Mouse (Mus musculus) heart, postnatal 10 days (tissue): ENCODE results near the gene Clec3b. TPM values are rescaled to one million over a fixed set of nuclear protein-coding genes. Genes with fewer than 3 reads are reported as not detected.
A peak's percentile ranks its signal among the peaks of the same experiment; 100 is the strongest.

Experiments used
- DNase-seq, 2 experiments: peaks; one replicate each; pipeline ENCODE4 v3.0.0; 2021
- intact Hi-C: fragments of 180-260 bp; cut with DNase I; formaldehyde crosslinking; loops from one replicate; pipeline ENCODE4 v1.15.1; 2025
- total RNA-seq, 2 experiments: library from RNA; stranded (reverse); gene quantifications; 2 replicates each; pipeline ENCODE4 v1.2.3; 2021

The Clec3b gene
- total RNA-seq: 10 to 100 TPM; 69.1 to 72.0 TPM

GRCm38 (mm10) chr9:123150241-123151020, at the start of gene Clec3b:
Gene Clec3b (plus strand): TSS chr9:123150946.
- intact Hi-C loops: loop anchor here (5.0 kb wide), 1 partner anchor 367 kb away; no protein-coding TSS in a partner anchor
- peak; percentile 74 to 82 for DNase-seq

DNA sequence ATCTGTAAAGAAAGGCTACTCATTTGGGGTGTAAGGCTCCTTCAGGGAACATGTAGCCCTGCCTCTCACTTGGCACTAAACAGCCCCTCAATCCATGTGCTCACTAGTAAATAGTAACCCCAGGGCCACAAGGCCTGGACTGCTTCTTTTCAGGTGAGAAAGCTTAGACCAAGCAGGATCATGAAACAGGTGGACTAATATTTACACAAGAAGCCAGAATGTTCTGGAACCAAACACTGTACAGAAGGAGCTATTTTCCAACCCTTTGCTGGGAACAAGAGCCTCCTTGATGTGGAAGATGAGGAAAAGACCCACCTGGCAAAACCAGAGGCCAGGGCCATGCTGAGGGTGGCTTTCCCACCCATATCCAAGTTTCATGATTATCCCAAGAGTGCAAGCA, 47.3 kb upstream of the Clec3b start:
- intact Hi-C loops: no loop called here
- no peak for DNase-seq

DNA sequence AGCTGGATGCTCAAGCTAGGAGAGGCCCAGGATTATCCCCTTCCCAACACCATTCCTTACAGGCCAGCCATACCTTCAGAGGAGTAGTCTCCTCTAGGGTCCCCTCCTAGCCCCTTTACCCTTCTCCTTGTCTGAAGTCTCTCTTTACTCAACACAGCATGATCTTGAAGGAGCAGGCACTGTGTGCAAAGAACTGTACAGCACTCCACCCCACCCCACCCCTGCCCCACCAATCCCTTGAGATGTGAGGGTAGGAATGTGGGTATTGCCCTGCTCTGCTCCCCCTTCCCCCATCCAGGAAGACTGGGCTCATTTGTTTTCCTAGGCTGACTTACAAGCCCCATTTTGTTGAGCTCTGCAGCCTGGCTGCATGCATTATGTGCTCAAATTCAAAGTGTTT, 46.4 kb upstream of the Clec3b start:
- no peak for DNase-seq
- intact Hi-C loops: no loop called here

GRCm38 (mm10) chr9:123107186-123107585, 43.6 kb upstream of the Clec3b start:
- intact Hi-C loops: no loop called here
- no peak for DNase-seq

- DNase-seq: no peak
- intact Hi-C loops: no loop called here
Observed at GRCm38 (mm10) chr9:123109188-123109587, 41.6 kb upstream of the Clec3b start.

DNA sequence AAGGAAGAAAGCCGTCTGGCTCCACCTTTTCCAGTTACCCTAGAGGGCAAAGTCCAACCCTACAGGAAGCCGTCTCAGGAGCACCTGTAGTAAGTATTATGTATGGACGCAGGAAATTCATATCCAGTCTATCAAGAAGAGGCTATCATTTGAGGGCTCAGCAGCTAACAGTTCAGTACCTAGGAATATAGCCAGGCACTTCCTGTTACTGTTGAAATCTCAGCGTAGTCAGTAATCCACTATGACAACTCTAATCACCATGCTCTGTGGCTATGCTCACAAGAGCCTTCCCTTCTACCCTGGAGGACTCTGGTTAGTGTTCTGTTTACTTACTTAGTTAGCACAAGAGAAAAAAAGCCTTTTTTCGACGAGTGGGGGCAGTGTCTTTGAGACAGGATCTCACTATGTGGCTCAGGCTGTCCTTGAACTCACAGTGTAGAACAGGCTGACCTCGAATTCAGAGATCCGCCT, 39.0 kb upstream of the Clec3b start:
- DNase-seq: no peak
- intact Hi-C loops: loop anchor here (5.0 kb wide), 1 partner anchor 89 kb away; the partner anchor contains the start of gene Tmem42

DNA sequence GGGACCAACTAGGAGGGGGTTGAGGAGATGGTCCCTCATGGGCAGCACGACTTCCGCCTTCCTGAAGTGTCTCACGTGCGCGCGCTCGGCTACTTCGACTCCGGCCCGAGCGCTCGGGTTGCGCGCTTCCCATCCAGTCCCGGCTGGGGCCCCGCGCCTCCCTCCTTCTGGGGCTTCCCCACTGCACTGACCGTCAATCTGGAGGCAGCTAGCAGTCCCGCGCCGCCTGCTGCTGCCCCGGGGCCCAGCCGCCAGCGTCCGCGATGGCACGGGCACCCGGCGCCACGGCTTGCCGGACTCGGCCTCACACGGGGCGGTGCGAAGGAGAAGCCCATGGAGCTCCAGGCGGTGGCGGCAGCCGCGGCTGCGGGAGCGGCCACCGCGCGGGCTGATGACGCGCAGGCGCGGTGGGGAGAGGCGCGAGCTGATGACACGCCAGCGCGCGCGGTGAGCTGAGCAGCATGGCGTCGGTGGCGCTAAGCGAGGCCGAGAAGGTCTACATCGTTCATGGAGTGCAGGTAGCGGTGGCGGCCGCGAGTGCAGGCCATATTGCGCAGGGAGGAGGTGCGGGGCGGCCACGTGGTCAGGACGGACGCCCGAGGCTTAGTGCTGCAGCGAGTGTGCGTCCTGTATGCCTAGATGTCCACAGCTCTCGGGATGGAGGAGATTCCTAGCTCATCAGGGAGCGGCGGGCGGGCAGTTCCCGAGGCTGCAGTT, 37.8 kb upstream of the Clec3b start, which contains the start of the genes Zdhhc3 and Exosc7:
Gene Zdhhc3, minus strand, starts transcription at position 401 of the 717 bp plus-strand sequence.
Gene Exosc7, plus strand, starts transcription at position 411 of the 717 bp plus-strand sequence.
- DNase-seq: peak; percentile 92
- intact Hi-C loops: loop anchor here (5.0 kb wide), 1 partner anchor 91 kb away; the partner anchor contains the start of gene Tmem42

- intact Hi-C loops: loop anchor here (5.0 kb wide), 1 partner anchor 92 kb away; the partner anchor contains the start of gene Tmem42
- no peak for DNase-seq
Observed at GRCm38 (mm10) chr9:123113931-123114330, 36.8 kb upstream of the Clec3b start.

DNA sequence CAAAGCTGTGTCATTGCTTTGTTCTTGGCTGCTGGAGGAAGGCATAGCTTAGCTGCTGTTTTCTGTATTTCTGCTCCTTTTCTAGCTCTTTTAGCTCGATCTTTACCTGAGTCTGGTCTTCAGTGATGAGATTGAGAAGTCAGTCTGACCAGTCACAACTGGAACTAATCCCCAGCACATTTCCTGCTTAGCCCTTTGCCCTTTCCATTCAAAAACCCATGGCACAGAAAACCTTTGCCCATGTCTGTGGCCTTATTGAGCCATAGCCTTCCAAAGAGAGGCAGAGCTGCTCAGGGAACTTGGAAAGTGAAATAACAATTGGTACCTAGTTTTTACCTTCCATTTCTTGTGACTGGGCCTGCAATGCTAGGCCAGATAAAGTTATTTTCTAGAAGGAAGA, 35.2 kb upstream of the Clec3b start:
- intact Hi-C loops: no loop called here
- DNase-seq: no peak

DNA sequence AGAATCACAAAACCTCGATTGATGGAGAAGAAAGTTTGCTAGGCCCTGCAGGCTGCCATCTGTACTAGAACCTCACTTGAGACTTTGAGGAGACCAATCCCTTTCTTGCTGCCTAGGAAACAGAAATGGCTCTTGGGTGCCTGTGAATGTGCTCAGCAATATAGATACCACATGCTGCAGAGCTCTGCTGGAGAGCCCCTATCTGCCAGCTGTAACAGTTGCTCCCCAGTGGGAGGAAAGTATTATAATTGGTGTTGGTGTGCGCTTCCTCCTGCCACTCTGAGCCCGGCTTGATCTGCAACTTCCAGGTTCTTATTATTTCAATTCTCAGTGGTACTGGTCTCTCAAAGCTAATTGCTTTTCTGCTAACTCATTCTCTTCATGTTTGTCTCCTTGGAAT, 27.7 kb upstream of the Clec3b start:
- no peak for DNase-seq
- intact Hi-C loops: no loop called here

- DNase-seq: peak; percentile 33 to 44
- intact Hi-C loops: no loop called here
Observed at GRCm38 (mm10) chr9:123123571-123124412, 27.0 kb upstream of the Clec3b start.

- intact Hi-C loops: no loop called here
- no peak for DNase-seq
Observed at GRCm38 (mm10) chr9:123124413-123124981, 26.2 kb upstream of the Clec3b start.

GRCm38 (mm10) chr9:123127663-123128062, 23.1 kb upstream of the Clec3b start:
- no peak for DNase-seq
- intact Hi-C loops: no loop called here

- DNase-seq: no peak
- intact Hi-C loops: no loop called here
Observed at GRCm38 (mm10) chr9:123132994-123133393, 17.8 kb upstream of the Clec3b start.

DNA sequence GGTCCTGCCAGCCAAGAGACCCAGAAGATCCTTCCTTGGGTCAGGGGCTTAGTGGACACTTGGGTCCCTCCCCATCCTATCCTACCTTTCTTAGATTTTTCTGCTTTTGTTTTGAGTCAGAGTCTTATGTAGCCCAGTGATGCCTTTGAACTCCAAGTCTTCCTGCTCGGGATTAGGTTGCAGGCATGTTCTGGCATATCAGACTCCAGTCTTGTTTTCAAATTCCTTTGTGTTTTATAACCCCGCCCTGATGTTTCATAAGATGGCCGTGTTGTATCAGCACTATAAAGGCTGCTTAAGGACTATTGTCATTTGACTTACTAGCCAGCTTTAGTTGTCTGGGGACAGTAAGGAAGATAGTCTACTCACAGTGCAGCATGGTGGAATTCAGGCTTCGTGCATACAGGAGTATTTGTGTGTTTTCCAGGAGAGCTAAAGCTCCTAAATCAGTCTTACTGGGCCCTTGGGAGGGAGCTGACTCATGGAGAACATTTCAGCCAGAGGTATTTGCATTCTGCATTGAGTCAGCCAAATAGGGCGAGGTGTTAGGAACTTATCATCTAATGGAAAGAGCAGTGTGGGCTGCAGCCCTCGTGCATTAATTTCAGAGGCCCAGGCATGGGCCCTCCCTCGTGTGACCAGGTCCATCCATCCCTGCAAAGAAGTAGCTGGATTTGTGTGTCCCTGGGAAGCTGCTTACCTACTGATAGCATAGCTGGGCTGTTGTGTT, 13.6 kb upstream of the Clec3b start:
- intact Hi-C loops: no loop called here
- peak; percentile 51 to 61 for DNase-seq

DNA sequence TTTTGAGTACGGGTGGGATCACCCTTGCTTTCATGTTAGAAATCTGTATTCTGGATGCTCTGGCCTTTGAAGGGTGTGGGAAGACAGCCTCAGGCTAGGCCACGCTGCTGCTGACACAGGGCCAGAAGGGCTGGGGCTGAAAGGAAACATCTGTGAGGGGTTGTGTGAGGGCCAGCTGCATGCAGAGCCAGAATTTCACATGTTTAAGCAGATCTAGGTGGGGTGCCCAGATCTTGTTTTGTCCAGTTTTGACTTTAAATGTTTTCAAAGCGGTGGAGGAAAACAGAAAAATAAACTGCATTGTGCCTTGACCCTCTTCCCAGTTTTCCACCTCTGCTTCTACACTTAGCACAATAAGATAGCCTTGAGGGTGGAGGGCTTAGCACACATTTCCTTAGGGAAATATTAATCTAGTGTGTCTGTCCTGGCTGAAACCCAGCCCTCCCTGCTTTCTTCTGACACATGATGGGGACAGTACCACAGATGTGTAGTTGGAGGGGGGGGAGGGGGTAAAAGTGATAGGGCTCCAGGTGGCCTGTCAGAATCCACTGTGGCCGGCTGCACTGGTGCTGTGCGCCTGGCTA, 11.8 kb upstream of the Clec3b start:
- DNase-seq: peak; percentile 85 to 87
- intact Hi-C loops: no loop called here

- DNase-seq: no peak
- intact Hi-C loops: no loop called here
Observed at GRCm38 (mm10) chr9:123139887-123140614, 10.7 kb upstream of the Clec3b start.

DNA sequence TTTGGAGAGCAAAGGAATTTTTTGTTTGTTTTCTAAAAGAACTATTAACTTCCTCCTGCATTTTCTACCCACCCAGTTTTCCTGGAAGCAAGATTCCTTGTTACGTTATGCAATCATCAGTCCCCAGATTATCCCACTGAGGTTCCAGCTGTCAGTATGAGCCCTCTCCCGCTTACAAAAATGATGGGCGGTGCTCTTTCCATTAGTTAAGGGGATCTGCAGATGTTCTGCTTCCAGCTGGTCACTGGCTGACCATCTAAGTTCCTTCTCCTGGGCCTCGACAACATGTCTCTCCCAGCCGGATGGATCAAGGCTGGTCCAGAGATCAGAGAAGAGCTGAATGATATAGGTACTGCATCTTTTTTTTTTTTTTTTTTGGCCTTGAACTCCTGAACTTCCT, 2.3 kb upstream of the Clec3b start:
- DNase-seq: peak; percentile 72 to 76
- intact Hi-C loops: no loop called here
